Mouse (Mus musculus): ENCODE measurements around the gene Cftr.

The Cftr gene

DNA sequence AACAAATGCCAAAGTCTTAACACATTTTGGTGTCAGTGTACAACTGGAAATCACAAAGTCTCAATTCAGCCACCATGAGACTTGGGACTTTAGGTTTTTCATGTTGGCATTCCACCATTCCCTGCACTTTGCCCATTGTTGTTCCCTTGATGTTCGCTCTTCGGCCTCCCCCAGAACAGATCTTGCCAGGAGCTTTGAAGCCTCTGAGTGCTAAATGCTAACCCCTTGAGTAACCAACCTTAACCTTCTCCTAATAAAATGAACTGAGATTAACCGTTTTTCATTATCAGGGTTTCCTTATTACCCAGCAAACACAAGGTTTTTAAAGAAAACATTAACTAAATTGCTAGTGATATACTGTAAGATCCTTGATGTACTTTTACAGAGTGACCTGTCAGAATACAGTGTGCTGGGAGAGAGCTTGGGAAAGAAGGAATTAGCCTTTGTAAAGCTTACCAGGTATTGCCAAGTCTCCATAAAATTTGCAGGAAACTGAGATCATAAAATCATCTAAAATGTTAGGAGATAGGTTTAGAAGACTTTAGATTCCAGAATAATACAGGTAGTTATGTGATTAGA lies 144.0 kb downstream of the Cftr start:
- DNase-seq (ENCODE audit: low read depth, low spot score): no peak

GRCm38 (mm10) chr6:18322950-18323349 lies 152.5 kb downstream of the Cftr start:
- DNase-seq (ENCODE audit: low read depth, low spot score): no peak

DNA sequence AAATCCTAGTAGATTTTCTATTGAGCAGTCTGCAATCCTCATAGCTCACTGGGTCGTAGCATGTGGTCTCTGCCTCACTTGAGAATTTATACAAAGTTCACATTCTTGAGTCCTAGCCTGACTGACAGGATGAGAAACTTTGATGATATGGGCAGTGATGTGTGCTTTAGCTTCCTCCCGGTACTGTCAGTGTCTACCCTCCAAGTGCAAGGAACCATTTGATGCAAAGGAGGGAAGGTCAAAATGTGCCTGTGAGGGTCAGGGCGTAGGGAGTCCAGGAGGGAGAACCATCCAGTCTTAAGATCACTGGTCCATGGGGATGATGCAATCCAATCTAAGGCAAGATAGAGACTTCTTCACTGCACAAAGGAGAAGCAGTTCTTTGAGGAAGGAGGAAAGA lies 164.9 kb downstream of the Cftr start:
- DNase-seq (ENCODE audit: low read depth, low spot score): no peak

- no peak for DNase-seq (ENCODE audit: low read depth, low spot score)
These were observed 167.8 kb downstream of the Cftr start for GRCm38 (mm10) chr6:18338307-18338706.

DNA sequence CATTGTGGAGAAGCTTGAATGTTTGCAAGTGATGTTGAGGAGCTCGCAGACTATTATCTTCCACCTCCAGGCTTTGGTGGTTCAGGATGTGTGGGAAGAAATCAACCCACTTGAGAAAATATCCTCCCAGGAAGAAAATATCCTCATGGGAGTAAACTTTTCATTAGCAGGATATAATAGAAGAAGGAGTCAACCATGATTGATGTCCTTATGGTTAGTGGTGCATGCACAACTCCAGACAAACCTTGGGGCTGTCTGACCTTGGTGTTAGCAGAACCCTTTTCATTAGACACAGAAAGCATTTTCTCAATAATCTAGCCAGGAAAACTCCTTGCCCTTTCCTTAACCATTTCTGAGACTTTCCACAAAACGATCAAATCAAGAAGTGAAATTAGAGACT lies 173.8 kb downstream of the Cftr start:
- DNase-seq (ENCODE audit: low read depth, low spot score): no peak

DNA sequence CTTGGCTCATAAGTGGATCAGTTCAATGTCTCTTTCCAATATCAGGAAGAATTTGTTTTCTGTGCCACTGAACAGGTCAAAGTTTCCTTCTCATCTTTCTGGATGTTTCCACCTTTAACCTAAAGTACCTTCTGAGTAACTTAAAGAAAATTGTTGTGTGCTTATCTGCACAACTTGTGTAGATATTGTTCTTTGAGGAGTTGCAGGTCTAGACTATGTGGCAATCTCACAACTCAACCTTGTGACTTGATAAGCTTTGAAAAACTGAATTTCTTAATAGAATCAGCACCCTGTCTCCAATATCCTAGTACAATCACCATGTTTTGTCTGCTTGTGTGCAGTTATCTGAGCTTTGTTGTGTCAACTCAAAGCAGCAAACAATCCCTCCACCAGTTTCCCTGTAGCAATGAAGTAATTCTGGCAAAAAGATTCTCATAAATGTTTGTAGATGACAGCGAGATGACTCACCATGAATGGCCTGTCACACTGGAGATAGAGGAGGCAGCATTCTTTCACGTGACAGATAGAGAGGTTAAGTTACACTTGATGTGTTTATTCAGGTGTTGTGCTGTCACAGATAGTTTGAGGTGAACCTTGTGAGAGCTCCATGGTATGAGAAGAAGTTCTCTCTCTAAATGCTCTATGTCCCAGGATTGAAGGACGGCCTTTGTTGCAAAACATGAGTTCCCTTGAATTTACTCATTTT lies 178.8 kb downstream of the Cftr start:
- no peak for DNase-seq (ENCODE audit: low read depth, low spot score)

DNA sequence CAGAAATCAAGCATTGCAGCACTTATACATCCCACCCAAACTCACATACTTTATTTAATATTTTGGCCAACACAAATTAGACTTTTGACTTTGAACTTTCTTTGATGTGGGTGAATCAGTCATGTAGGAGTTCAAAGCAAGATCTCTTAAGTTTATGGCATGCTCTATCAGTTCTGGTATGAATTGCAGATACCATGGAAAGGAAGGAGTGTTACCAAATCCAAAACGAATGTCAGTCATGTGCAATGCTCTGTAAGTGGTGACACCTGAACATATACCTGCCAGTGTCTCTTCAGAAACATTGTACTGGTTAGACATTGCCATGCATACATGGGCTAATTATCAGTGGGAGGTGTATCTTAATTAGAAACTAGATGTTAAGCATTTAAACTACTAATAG lies 189.7 kb downstream of the Cftr start:
- DNase-seq (ENCODE audit: low read depth, low spot score): no peak

GRCm38 (mm10) chr6:18360955-18361354 lies 190.5 kb downstream of the Cftr start:
- no peak for DNase-seq (ENCODE audit: low read depth, low spot score)

DNA sequence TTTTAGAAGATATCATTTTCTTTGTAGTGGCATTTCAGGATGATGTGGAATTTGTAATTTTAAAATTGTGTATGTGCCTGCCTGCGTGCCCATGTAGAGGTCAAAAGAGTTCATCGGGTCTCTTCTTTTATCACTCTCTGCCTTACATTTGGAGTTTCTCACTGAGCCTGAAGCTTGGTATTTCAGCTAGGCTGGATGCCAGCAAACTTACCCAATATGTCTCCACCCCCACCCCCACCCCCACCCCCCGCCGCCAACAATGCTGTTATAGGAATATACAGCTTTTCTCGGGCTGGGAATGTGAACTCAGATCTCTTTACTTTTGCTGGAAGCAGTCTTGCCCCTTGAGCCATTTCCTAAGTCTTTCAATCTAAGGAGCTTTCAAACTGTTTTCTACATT lies 191.7 kb downstream of the Cftr start:
- no peak for DNase-seq (ENCODE audit: low read depth, low spot score)

DNA sequence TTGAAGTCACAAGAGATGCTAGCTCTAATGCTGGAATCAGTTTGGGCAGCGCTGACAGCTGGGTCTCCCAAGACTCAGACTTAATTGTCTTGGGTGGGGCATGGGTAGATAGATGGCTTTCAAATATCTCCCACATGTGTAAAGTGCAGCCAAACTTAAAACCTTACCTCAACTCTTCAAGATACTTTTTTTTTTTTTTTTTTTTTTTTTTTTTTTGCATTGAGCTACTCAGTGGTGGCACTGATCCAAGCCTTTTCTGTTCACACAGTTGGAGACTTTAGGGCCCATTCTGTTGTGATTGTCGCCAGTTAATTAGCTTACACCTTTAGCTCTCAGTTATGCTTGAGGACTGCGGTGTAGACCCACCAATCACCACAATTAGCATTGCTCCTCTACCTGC lies 198.6 kb downstream of the Cftr start:
- no peak for DNase-seq (ENCODE audit: low read depth, low spot score)

GRCm38 (mm10) chr6:18369723-18370122 lies 199.2 kb downstream of the Cftr start:
- DNase-seq (ENCODE audit: low read depth, low spot score): no peak
